Mouse (Mus musculus) stomach, embryonic 16.5 days (tissue): ENCODE results near the gene Sf3b3. TPM values are rescaled to one million over a fixed set of nuclear protein-coding genes. Genes with fewer than 3 reads are reported as not detected.
"Not testable (repeated sequence)": the region's sequence is repeated elsewhere in the genome, so short reads cannot be mapped to it uniquely, and the experiment has no call there.

Source experiments
- ATAC-seq: fragments of 200-750 bp; cut with Nextera tagmentation; 2 replicates; pipeline ENCODE4 v1.8.0; 2017; ENCODE audit warnings: moderate number of reproducible peaks, moderate TSS enrichment; ENCODE audit not compliant: insufficient read depth, low FRiP score
- H3K27ac ChIP-seq: fragments of 300-500 bp; sonication (generic); 2 replicates; pipeline ENCODE4 v1.5.1; 2014; ENCODE audit warnings: low read length
- H3K27me3 ChIP-seq: fragments of 300-500 bp; sonication (generic); 2 replicates; pipeline ENCODE4 v1.6.1; 2014; ENCODE audit warnings: low read length, control low read depth, mixed read lengths; ENCODE audit not compliant: control insufficient read depth, insufficient read depth
- H3K36me3 ChIP-seq: fragments of 300-500 bp; sonication (generic); 2 replicates; pipeline ENCODE4 v1.6.1; 2014; ENCODE audit warnings: low read length; ENCODE audit not compliant: control insufficient read depth, insufficient read depth
- H3K4me1 ChIP-seq: fragments of 300-500 bp; sonication (generic); 2 replicates; pipeline ENCODE4 v1.6.1; 2014; ENCODE audit warnings: low read length, control low read depth, mixed read lengths; ENCODE audit not compliant: control insufficient read depth, insufficient read depth
- H3K4me2 ChIP-seq: fragments of 300-500 bp; sonication (generic); 2 replicates; pipeline ENCODE4 v1.6.1; 2014; ENCODE audit warnings: low read depth, low read length, mixed read lengths
- H3K4me3 ChIP-seq: fragments of 300-500 bp; sonication (generic); replicated peaks from 2 replicates; pipeline ENCODE4 v1.5.1; 2014; ENCODE audit warnings: mild to moderate bottlenecking, low read length
- H3K9ac ChIP-seq: fragments of 300-500 bp; sonication (generic); 2 replicates; pipeline ENCODE4 v1.6.1; 2014; ENCODE audit warnings: low read length
- H3K9me3 ChIP-seq: fragments of 300-500 bp; sonication (generic); replicated peaks from 2 replicates; pipeline ENCODE4 v1.6.1; 2016; ENCODE audit warnings: low read length, control low read depth; ENCODE audit not compliant: control insufficient read depth
- WGBS: fragments of 180-500 bp; shearing (Covaris S2); extraction: QIAGEN DNeasy Blood & Tissue Kit; methylation state at CpG from one replicate; pipeline ENCODE4 v1.1.7; 2014; 5-methylcytosine and 5-hydroxymethylcytosine counted together
- polyA plus RNA-seq: library from polyadenylated mRNA; unstranded; fragments of >200 nt; fragmentation: Nextera tagmentation; extraction: Ambion mirVana; gene quantifications from 2 replicates; pipeline ENCODE4 v1.2.1, GENCODE M21; 2015

The Sf3b3 gene
- polyA plus RNA-seq, 1 experiment from 2014 or later: 128 TPM

- H3K9me3 ChIP-seq: no peaks in the 10 kb centered on the region
- H3K27ac ChIP-seq: no peak overlapping the region
- peaks cover 7% of the 10 kb centered on the region for H3K4me1 ChIP-seq
- H3K36me3 ChIP-seq: no peaks in the 10 kb centered on the region
- no peak overlapping the region for H3K4me2 ChIP-seq
- H3K9ac ChIP-seq: no peak overlapping the region
- no peaks in the 10 kb centered on the region for H3K27me3 ChIP-seq
- 51% methylated on average over 12 of the region's 12 CpGs for WGBS
- no peak for ATAC-seq
- H3K4me3 ChIP-seq: no peak overlapping the region
These were observed 57.0 kb downstream of the Sf3b3 start for GRCm38 (mm10) chr8:110789571-110789970.

- H3K27me3 ChIP-seq: no peaks in the 10 kb centered on the region
- H3K9me3 ChIP-seq: no peaks in the 10 kb centered on the region
- no peak overlapping the region for H3K4me2 ChIP-seq
- H3K9ac ChIP-seq: no peak overlapping the region
- ATAC-seq: no peak
- H3K27ac ChIP-seq: no peak overlapping the region
- H3K4me1 ChIP-seq: peaks cover 7% of the 10 kb centered on the region
- 52% methylated on average over 12 of the region's 12 CpGs for WGBS
- H3K4me3 ChIP-seq: no peak overlapping the region
- no peaks in the 10 kb centered on the region for H3K36me3 ChIP-seq
These were observed 57.6 kb downstream of the Sf3b3 start for GRCm38 (mm10) chr8:110788981-110789380.

- no peak overlapping the region for H3K27ac ChIP-seq
- no peak overlapping the region for H3K4me3 ChIP-seq
- no peak for ATAC-seq
- no peak overlapping the region for H3K9ac ChIP-seq
- no peaks in the 10 kb centered on the region for H3K36me3 ChIP-seq
- H3K9me3 ChIP-seq: no peaks in the 10 kb centered on the region
- no peaks in the 10 kb centered on the region for H3K4me1 ChIP-seq
- WGBS: 79% methylated on average over 9 of the region's 9 CpGs
- no peak overlapping the region for H3K4me2 ChIP-seq
- H3K27me3 ChIP-seq: no peaks in the 10 kb centered on the region
These were observed 59.1 kb downstream of the Sf3b3 start for GRCm38 (mm10) chr8:110787411-110787954.

- WGBS: 74% methylated on average over 8 of the region's 8 CpGs
These were observed 59.7 kb downstream of the Sf3b3 start for GRCm38 (mm10) chr8:110786934-110787333.

GRCm38 (mm10) chr8:110786501-110786900, 60.1 kb downstream of the Sf3b3 start:
- not testable (repeated sequence) for H3K9me3 ChIP-seq, H3K4me1 ChIP-seq, H3K27me3 ChIP-seq, H3K4me3 ChIP-seq, H3K27ac ChIP-seq, ATAC-seq, H3K4me2 ChIP-seq, H3K9ac ChIP-seq, H3K36me3 ChIP-seq
- 77% methylated on average over 7 of the region's 7 CpGs for WGBS

More at GRCm38 (mm10) chr8:110786934-110787333, 59.7 kb downstream of the Sf3b3 start:
- no peaks in the 10 kb centered on the region for H3K9me3 ChIP-seq
- no peak overlapping the region for H3K27ac ChIP-seq
- no peaks in the 10 kb centered on the region for H3K36me3 ChIP-seq
- no peak overlapping the region for H3K9ac ChIP-seq
- no peaks in the 10 kb centered on the region for H3K27me3 ChIP-seq
- H3K4me1 ChIP-seq: no peaks in the 10 kb centered on the region
- H3K4me3 ChIP-seq: no peak overlapping the region
- ATAC-seq: no peak
- no peak overlapping the region for H3K4me2 ChIP-seq

- H3K36me3 ChIP-seq: no peaks in the 10 kb centered on the region
- H3K27ac ChIP-seq: no peak overlapping the region
- H3K4me1 ChIP-seq: no peaks in the 10 kb centered on the region
- H3K4me2 ChIP-seq: no peak overlapping the region
- no peak for ATAC-seq
- no peaks in the 10 kb centered on the region for H3K9me3 ChIP-seq
- H3K9ac ChIP-seq: no peak overlapping the region
- WGBS: 66% methylated on average over 2 of the region's 2 CpGs
- H3K27me3 ChIP-seq: no peaks in the 10 kb centered on the region
- H3K4me3 ChIP-seq: no peak overlapping the region
These were observed 61.2 kb downstream of the Sf3b3 start for GRCm38 (mm10) chr8:110785366-110785765.

- H3K4me2 ChIP-seq: no peak overlapping the region
- H3K27me3 ChIP-seq: no peaks in the 10 kb centered on the region
- no peak for ATAC-seq
- no peak overlapping the region for H3K9ac ChIP-seq
- H3K36me3 ChIP-seq: no peaks in the 10 kb centered on the region
- H3K27ac ChIP-seq: no peak overlapping the region
- no peaks in the 10 kb centered on the region for H3K9me3 ChIP-seq
- WGBS: 67% methylated on average over 13 of the region's 13 CpGs
- H3K4me3 ChIP-seq: no peak overlapping the region
- no peaks in the 10 kb centered on the region for H3K4me1 ChIP-seq
These were observed 66.5 kb downstream of the Sf3b3 start for GRCm38 (mm10) chr8:110779924-110780718.

GRCm38 (mm10) chr8:110776335-110776734, 70.3 kb downstream of the Sf3b3 start:
- Histone ChIP-seq H3K27me3 (no peaks in the 10 kb centered on the region), H3K4me2 (no peak overlapping the region), H3K4me3 (no peak overlapping the region), H3K4me1 (no peaks in the 10 kb centered on the region), H3K9me3 (no peaks in the 10 kb centered on the region), H3K27ac (no peak overlapping the region), H3K9ac (no peak overlapping the region), H3K36me3 (no peaks in the 10 kb centered on the region)
- 94% methylated on average over 3 of the region's 3 CpGs for WGBS
- ATAC-seq: no peak

- H3K27me3 ChIP-seq: no peaks in the 10 kb centered on the region
- H3K4me1 ChIP-seq: no peaks in the 10 kb centered on the region
- H3K9ac ChIP-seq: no peak overlapping the region
- no peaks in the 10 kb centered on the region for H3K9me3 ChIP-seq
- no peaks in the 10 kb centered on the region for H3K36me3 ChIP-seq
- no peak for ATAC-seq
- no peak overlapping the region for H3K4me3 ChIP-seq
- no peak overlapping the region for H3K4me2 ChIP-seq
- no peak overlapping the region for H3K27ac ChIP-seq
- WGBS: 75% methylated on average over 3 of the region's 3 CpGs
These were observed 70.9 kb downstream of the Sf3b3 start for GRCm38 (mm10) chr8:110775721-110776120.
